Mouse (Mus musculus): ENCODE data around the gene Lrrc8e. TPM values are rescaled to one million over a fixed set of nuclear protein-coding genes. Genes with fewer than 3 reads are reported as not detected.
A peak's percentile ranks its signal among the peaks of the same experiment; 100 is the strongest.
"Not testable (repeated sequence)": the region's sequence is repeated elsewhere in the genome, so short reads cannot be mapped to it uniquely, and the experiment has no call there.

The Lrrc8e gene
- polyA plus RNA-seq, 1 experiment: 0.48 TPM

DNA sequence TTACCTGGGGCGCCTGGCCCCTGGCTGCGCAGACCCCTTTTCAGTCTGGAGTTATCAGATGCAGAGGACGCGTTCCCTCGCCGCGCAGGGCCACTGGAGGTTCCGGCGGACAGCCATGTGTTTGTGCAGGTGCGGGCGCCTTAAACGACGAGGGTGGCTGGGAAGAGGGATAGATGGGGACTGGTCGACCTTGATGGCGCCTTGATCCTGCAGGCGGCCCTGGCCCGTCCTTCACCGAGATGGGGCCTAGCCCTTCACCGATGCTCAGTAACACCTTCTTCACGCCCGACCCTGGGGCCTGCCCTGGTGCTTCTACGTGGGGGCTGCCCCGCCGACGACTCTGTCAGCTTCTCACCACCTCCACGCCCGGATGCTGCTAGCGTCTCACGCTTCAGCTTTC is 22.6 kb downstream of the Lrrc8e start:
- peaks cover 3% of the 10 kb centered on the region; the same call in 1 of the 2 replicates for H3K4me1 ChIP-seq (ENCODE audit: control insufficient read depth, insufficient read depth, low read length)
- H3K4me3 ChIP-seq (ENCODE audit: insufficient read depth, low read depth, low read length): no peak overlapping the region
- WGBS: 34% methylated on average over 29 of the region's 29 CpGs
- H3K27ac ChIP-seq (ENCODE audit: insufficient read depth, low read depth, low read length): no peak overlapping the region
- DNase-seq: peak; percentile 17
- no peaks in the 10 kb centered on the region; the same call in 1 of the 2 replicates for H3K36me3 ChIP-seq (ENCODE audit: control insufficient read depth, insufficient read depth, low read length)
- TF ChIP-seq POLR2A (IDR thresholded peaks at IDR 0.05; ENCODE audit: low read depth, low read length): no peak
- TF ChIP-seq CTCF (conservative IDR thresholded peaks at IDR 0.05; ENCODE audit: insufficient read depth, insufficient read length, low read depth, low read length): no peak
- no peaks in the 10 kb centered on the region for H3K27me3 ChIP-seq (replicated peaks; ENCODE audit: control insufficient read depth, insufficient read depth, low read length)

DNA sequence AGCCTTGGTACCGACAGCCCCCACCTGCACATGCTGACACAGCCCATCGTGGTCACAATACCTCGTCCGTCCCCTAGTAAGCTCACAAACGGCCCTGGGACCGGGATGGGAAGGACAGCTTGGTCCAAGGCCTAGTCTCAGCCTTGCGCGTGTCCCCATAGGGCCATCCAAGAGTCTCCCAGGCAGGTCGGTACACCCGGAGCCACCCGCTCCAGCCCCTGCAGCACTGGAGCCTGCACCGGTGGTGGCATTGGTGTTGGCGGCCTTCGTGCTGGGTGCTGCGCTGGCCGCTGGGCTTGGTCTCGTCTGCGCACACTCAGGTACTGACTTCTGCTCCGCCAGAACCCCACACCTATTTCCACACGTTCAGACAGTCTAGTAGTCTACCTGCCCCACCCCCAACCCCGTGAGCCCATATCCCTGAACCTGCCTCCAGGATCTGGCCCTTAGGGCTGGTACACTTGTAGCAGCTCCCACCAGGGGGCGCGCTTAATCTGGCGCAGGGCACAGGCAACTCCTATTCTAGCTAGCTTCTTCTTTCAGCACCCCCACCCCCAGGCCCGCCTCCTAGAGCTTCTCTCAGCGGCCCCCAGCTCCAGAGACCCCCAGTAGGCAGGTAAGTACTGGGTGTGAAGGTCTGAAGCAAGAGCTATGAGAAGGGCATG is 23.8 kb downstream of the Lrrc8e start:
- Histone ChIP-seq H3K4me1 (ENCODE audit: control insufficient read depth, insufficient read depth, low read length) (peaks cover 3% of the 10 kb centered on the region; the same call in 1 of the 2 replicates), H3K27me3 (replicated peaks; ENCODE audit: control insufficient read depth, insufficient read depth, low read length) (no peaks in the 10 kb centered on the region), H3K27ac (ENCODE audit: insufficient read depth, low read depth, low read length) (no peak overlapping the region), H3K36me3 (ENCODE audit: control insufficient read depth, insufficient read depth, low read length) (no peaks in the 10 kb centered on the region; the same call in 1 of the 2 replicates), H3K4me3 (ENCODE audit: insufficient read depth, low read depth, low read length) (no peak overlapping the region)
- DNase-seq: peak; percentile 85
- TF ChIP-seq CTCF (conservative IDR thresholded peaks at IDR 0.05; ENCODE audit: insufficient read depth, insufficient read length, low read depth, low read length) (peak; percentile 74), POLR2A (IDR thresholded peaks at IDR 0.05; ENCODE audit: low read depth, low read length) (no peak)
- 51% methylated on average over 26 of the region's 26 CpGs for WGBS

DNA sequence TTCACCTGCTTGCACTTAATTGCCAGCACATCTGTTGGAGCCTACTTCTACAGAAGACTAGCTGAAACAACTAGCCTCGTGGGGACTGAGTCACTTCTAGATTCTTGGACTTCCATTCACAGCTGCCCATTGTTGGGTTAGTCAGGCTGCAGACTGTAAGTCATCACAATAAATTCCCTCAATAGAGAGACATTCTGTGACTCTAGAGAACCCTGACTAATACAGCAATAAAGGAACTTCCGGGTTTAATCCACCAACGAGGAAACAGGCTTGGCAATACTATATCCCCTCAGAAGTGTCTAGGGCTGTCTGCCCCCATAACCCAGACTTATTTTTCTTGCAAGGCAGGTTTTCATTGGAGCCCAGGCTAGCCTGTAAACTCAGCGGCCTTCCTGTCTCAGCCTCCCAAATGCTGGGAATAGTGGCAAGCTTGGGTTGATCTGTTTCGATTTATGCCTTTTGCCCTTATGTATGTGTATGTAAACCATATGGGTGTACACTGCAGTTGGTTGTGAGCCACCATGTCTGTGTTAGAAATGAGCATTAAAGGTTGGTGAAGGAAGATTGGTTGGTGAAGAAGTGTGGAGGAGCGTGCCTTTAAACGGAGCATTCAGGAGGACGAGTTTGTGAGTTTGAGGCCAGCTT is 25.6 kb downstream of the Lrrc8e start:
- TF ChIP-seq POLR2A (IDR thresholded peaks at IDR 0.05; ENCODE audit: low read depth, low read length) (no peak), CTCF (conservative IDR thresholded peaks at IDR 0.05; ENCODE audit: insufficient read depth, insufficient read length, low read depth, low read length) (no peak)
- H3K4me1 ChIP-seq (ENCODE audit: control insufficient read depth, insufficient read depth, low read length): peaks cover 3% of the 10 kb centered on the region; the same call in 1 of the 2 replicates
- no peak overlapping the region for H3K27ac ChIP-seq (ENCODE audit: insufficient read depth, low read depth, low read length)
- H3K4me3 ChIP-seq (ENCODE audit: insufficient read depth, low read depth, low read length): peak overlapping the region; percentile 84
- no peaks in the 10 kb centered on the region for H3K27me3 ChIP-seq (replicated peaks; ENCODE audit: control insufficient read depth, insufficient read depth, low read length)
- no peak for DNase-seq
- WGBS: 42% methylated on average over 8 of the region's 8 CpGs
- H3K36me3 ChIP-seq (ENCODE audit: control insufficient read depth, insufficient read depth, low read length): no peaks in the 10 kb centered on the region; the same call in 1 of the 2 replicates

DNA sequence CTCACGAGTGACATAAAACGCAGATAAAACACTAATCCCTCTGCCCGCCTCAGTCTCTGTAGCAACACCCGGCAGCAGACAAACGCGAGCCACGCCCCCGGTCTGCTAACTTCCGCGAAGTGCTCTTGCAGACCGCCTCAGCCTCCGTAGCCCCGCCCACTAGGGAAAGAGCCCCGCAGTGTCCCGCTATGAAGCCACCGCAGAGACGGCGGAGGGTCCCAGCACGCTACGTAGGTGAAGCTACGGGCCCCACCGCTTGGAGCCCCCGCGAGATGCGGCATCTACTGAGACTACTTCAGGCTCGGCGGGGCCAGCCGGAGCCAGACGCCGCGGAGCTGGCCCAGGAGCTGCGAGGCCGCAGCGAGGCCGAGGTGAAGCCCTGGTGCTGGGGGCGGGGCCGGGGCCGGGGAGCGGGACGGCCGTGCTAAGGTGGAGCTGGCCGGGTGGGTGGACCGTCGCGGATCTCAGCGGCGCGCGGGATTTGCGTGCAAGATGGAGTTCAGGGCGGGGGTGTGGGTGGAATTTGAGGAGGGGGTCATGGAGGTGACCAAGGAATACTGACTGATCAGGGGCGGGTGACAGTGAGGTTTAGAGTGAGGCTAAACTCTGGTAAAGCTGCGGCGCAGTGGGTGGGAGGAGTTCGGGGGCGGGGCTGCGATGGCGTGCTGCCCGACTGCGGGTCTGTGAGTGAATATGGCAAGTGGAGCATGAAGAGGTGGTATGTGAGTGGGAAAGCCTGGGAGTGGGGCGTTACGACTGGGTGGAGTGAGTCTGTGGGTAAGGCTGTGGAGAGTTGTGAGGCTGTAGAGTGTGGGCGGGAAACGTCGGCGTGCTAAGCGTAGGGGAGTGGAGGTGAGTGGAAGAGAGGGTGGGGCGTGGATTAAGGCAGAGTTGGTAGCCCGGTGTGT is 26.6 kb downstream of the Lrrc8e start, which contains the start of gene Snapc2:
Gene Snapc2 (plus strand): TSS at position 147 of the 908 bp plus-strand sequence.
- WGBS: under 1% methylated on average over 69 of the region's 69 CpGs
- peak within 1 kb of the TSS; percentile 84 for H3K4me3 ChIP-seq (ENCODE audit: insufficient read depth, low read depth, low read length)

DNA sequence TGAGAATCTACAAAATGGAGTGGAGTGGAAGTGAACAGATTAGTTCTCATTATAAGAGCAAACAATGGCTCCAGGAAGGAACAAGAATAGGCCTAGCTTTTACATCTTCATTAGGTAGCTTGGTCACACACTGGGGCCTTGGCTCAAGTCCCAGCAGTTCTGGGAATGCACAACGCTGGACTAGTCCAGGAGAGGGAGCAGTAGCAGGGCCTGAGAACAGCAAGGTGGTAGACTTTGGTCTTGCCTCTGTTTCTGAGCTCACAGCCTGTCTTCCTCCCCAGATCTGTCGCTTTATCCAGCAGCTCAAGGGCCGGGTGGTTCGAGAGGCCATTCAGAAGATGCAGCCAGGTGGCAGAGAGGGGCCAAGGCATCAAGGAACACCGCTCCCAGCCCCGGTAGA is 27.4 kb downstream of the Lrrc8e start:
- peak; percentile 94 for DNase-seq
- Histone ChIP-seq H3K36me3 (ENCODE audit: control insufficient read depth, insufficient read depth, low read length) (no peaks in the 10 kb centered on the region; the same call in 1 of the 2 replicates), H3K27ac (ENCODE audit: insufficient read depth, low read depth, low read length) (no peak overlapping the region), H3K4me3 (ENCODE audit: insufficient read depth, low read depth, low read length) (no peak overlapping the region), H3K27me3 (replicated peaks; ENCODE audit: control insufficient read depth, insufficient read depth, low read length) (no peaks in the 10 kb centered on the region), H3K4me1 (ENCODE audit: control insufficient read depth, insufficient read depth, low read length) (peaks cover 3% of the 10 kb centered on the region; the same call in 1 of the 2 replicates)
- WGBS: 44% methylated on average over 6 of the region's 6 CpGs
- TF ChIP-seq CTCF (conservative IDR thresholded peaks at IDR 0.05; ENCODE audit: insufficient read depth, insufficient read length, low read depth, low read length) (peak; percentile 74), POLR2A (IDR thresholded peaks at IDR 0.05; ENCODE audit: low read depth, low read length) (no peak)

More for the DNA sequence above, 26.6 kb downstream of the Lrrc8e start, which contains the start of gene Snapc2:
- no peaks in the 10 kb centered on the region for H3K27me3 ChIP-seq (replicated peaks; ENCODE audit: control insufficient read depth, insufficient read depth, low read length)
- peak within 1 kb of the TSS; percentile 79 for H3K27ac ChIP-seq (ENCODE audit: insufficient read depth, low read depth, low read length)
- no peaks in the 10 kb centered on the region; the same call in 1 of the 2 replicates for H3K36me3 ChIP-seq (ENCODE audit: control insufficient read depth, insufficient read depth, low read length)
- H3K4me1 ChIP-seq (ENCODE audit: control insufficient read depth, insufficient read depth, low read length): peaks cover 3% of the 10 kb centered on the region; the same call in 1 of the 2 replicates
- TF ChIP-seq POLR2A (IDR thresholded peaks at IDR 0.05; ENCODE audit: low read depth, low read length) (peak; percentile 23), CTCF (conservative IDR thresholded peaks at IDR 0.05; ENCODE audit: insufficient read depth, insufficient read length, low read depth, low read length) (no peak)
- DNase-seq: peak; percentile 98

DNA sequence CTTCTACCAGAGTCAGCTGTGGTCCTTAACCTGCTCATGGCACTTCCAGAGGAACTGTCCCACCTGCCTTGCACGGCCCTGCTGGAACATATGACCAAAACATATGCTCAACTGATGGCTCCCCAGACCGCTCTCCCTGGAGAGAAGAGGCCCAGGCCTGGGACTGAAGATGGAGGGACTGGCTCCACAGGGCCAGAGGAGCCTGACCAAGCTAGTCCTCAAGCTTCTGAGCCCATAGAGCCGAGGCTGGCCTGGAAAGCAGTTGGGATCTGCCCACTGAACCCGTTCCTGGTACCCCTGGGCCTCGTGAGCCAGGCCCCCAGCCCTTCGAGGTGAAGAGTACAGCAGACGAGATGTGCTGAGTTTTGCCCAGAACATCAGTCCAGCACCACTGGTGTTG is 28.8 kb downstream of the Lrrc8e start:
- H3K27me3 ChIP-seq (replicated peaks; ENCODE audit: control insufficient read depth, insufficient read depth, low read length); H3K27ac ChIP-seq (ENCODE audit: insufficient read depth, low read depth, low read length); H3K36me3 ChIP-seq (ENCODE audit: control insufficient read depth, insufficient read depth, low read length); DNase-seq; H3K4me1 ChIP-seq (ENCODE audit: control insufficient read depth, insufficient read depth, low read length); H3K4me3 ChIP-seq (ENCODE audit: insufficient read depth, low read depth, low read length): not testable (repeated sequence)
- 88% methylated on average over 7 of the region's 7 CpGs for WGBS

All from kidney, adult 2 months (tissue).